Comparison of ENCODE assay signal across 8 mouse cellular contexts in the genomic region with DNA sequence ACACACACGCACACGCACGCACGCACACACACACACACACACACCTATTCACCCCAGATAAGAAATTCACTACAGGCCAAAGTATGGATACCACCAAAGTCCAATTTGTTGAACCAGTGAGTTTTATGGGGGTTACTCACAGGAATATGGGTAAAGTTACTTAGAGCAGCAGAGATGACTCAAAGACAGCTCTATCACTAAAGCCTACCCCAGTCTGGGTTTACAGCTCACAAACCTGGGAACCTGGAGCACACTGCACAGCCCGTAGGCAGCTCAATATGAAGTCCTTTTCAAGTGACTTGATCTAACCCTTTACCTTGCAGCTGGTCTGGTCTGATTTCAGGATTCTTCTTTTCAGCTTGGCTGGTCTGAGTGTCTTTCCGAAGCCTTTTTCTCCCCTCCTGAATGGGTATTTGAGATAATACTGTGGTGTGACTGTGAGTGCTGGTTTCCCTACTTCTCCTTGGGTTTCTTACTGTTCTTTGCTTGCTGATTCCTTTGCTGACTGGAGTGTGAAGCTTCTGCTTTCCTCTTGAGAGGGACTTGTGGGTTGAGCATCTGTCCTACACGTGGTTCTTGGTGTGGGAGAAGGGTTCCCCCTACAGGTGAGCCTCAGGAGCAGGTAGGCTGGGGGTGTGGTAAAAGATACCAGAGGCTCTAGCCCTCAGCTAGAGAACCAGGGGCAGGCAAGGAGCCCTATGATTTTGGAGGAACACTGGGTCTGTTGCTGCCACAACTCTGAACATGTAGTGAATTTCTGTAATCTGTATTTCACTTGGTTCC. TPM values are rescaled to one million over a fixed set of nuclear protein-coding genes. Genes with fewer than 3 reads are reported as not detected.
DNase-seq lines count a peak whose midpoint lies in the region; ATAC-seq and TF ChIP-seq lines count a peak whose summit lies in the region.

No protein-coding gene starts in this region.

- no peak for TF ChIP-seq POLR2A in liver, adult 2 months (IDR thresholded peaks at IDR 0.05; ENCODE audit: extremely low read depth, insufficient read depth, low read length)

- 74% methylated on average over 7 of the region's 7 CpGs for WGBS in liver, adult 2 months
- 82% methylated on average over 7 of the region's 7 CpGs for WGBS in forebrain, embryonic 10.5 days

- DNase-seq in embryo, embryonic 11 days: peak; percentile 18
- no peak for DNase-seq in embryo, embryonic 10.5 days (ENCODE audit: low spot score)
- DNase-seq in cerebellum, postnatal 10 days: peak; percentile 66 to 74
- DNase-seq in liver, adult 2 months (ENCODE audit: extremely low read depth, low read depth, low spot score): peak; percentile 62
- peak; percentile 22 to 29 for DNase-seq in spleen, postnatal 14 days (ENCODE audit: low spot score in 2 of 2)
- DNase-seq in gastrocnemius, adult 18-20 months (ENCODE audit: low spot score): no peak
- DNase-seq in forebrain, embryonic 10.5 days (ENCODE audit: extremely low spot score, low spot score): no peak

- TF ChIP-seq CTCF in liver, adult 2 months (IDR thresholded peaks at IDR 0.05; ENCODE audit: low read depth, low read length): peak; percentile 79

- H3K27ac ChIP-seq in liver, adult 2 months (replicated peaks; ENCODE audit: insufficient read depth, low read depth, low read length): no peak overlapping the region
- H3K27ac ChIP-seq in forebrain, embryonic 10.5 days: no peak overlapping the region

- no peak overlapping the region for H3K9ac ChIP-seq in liver, adult 2 months (ENCODE audit: low read depth, low read length)

- no peaks in the 10 kb centered on the region for H3K9me3 ChIP-seq in forebrain, embryonic 10.5 days

- H3K27me3 ChIP-seq in liver, adult 2 months (ENCODE audit: control insufficient read depth, insufficient read depth, low read length): no peaks in the 10 kb centered on the region
- H3K27me3 ChIP-seq in forebrain, embryonic 10.5 days (ENCODE audit: poor library complexity, severe bottlenecking): no peaks in the 10 kb centered on the region

- peaks cover 14% of the 10 kb centered on the region; the same call in 1 of the 2 replicates for H3K4me1 ChIP-seq in liver, adult 2 months (ENCODE audit: control insufficient read depth, insufficient read depth, low read length)
- peaks cover 21% of the 10 kb centered on the region for H3K4me1 ChIP-seq in forebrain, embryonic 10.5 days

- H3K36me3 ChIP-seq in liver, adult 2 months (ENCODE audit: control insufficient read depth, insufficient read depth, low read length): peaks cover 16% of the 10 kb centered on the region
- H3K36me3 ChIP-seq in forebrain, embryonic 10.5 days (replicated peaks): peaks cover 40% of the 10 kb centered on the region

- peak; percentile 83 for ATAC-seq in CD4-positive, CD25-positive, alpha-beta regulatory T cell, adult 4 months

- no peak overlapping the region for H3K4me3 ChIP-seq in liver, adult 2 months (ENCODE audit: insufficient read depth, low read depth, low read length)
- H3K4me3 ChIP-seq in forebrain, embryonic 10.5 days: no peak overlapping the region

- H3K79me2 ChIP-seq in liver, adult 2 months (ENCODE audit: control insufficient read depth, insufficient read depth, low read length): peaks cover 28% of the 10 kb centered on the region

RNA-seq across cellular contexts. Expression of a gene that starts 12.3 kb away (rescaled TPM):
- 10 to 100 TPM; 13.2 to 13.5 TPM for polyA plus RNA-seq in CD4-positive, CD25-positive, alpha-beta regulatory T cell, adult 4 months (2017; shearing (Covaris generic))
- total RNA-seq in liver, adult 2 months (2014; rRNA removed): 17.1 and 22.6 TPM in 2 replicates
- 13.3 and 16.1 TPM in 2 replicates for polyA plus RNA-seq in liver, adult 2 months (2012; rRNA removed)
- 10 to 100 TPM; 32.2 to 37.0 TPM for total RNA-seq in gastrocnemius, adult 18-20 months (2021)
- 14.1 and 15.2 TPM in 2 replicates for polyA plus RNA-seq in forebrain, embryonic 10.5 days (2016; fragmentation: Nextera tagmentation; extraction: Ambion mirVana)

Comparison
In these comparisons a context has a peak if more than half of its experiments do, and no peak if none do; other contexts are left out.
1. DNase-seq: peak in embryo, embryonic 11 days (single experiment), cerebellum, postnatal 10 days (2 of 2), liver, adult 2 months (single experiment) and spleen, postnatal 14 days (2 of 2); none in embryo, embryonic 10.5 days (single experiment), gastrocnemius, adult 18-20 months (single experiment) and forebrain, embryonic 10.5 days (single experiment).